Mouse (Mus musculus) forebrain, embryonic 13.5 days (tissue): Measurements from ENCODE around the gene Zfpl1. TPM values are rescaled to one million over a fixed set of nuclear protein-coding genes. Genes with fewer than 3 reads are reported as not detected.

Experiments
- ATAC-seq: fragments of 200-750 bp; cut with Nextera tagmentation; 2 replicates; pipeline ENCODE4 v1.8.0; 2017
- H3K27ac ChIP-seq: fragments of 300-500 bp; sonication (generic); 2 replicates; pipeline ENCODE4 v1.5.1; 2015; ENCODE audit warnings: inconsistent platforms, mild to moderate bottlenecking, moderate library complexity
- H3K27me3 ChIP-seq: fragments of 300-500 bp; sonication (generic); 2 replicates; pipeline ENCODE4 v1.6.1; 2015; ENCODE audit warnings: mild to moderate bottlenecking, inconsistent platforms
- H3K36me3 ChIP-seq: fragments of 300-500 bp; sonication (generic); 2 replicates; pipeline ENCODE4 v1.6.1; 2015; ENCODE audit warnings: mild to moderate bottlenecking, inconsistent platforms; ENCODE audit not compliant: poor library complexity, severe bottlenecking
- H3K4me1 ChIP-seq: fragments of 300-500 bp; sonication (generic); 2 replicates; pipeline ENCODE4 v1.6.1; 2015; ENCODE audit warnings: inconsistent platforms
- H3K4me2 ChIP-seq: fragments of 300-500 bp; sonication (generic); 2 replicates; pipeline ENCODE4 v1.6.1; 2015; ENCODE audit warnings: inconsistent platforms, mild to moderate bottlenecking, moderate library complexity
- H3K4me3 ChIP-seq: fragments of 300-500 bp; sonication (generic); 2 replicates; pipeline ENCODE4 v1.5.1; 2015; ENCODE audit warnings: mild to moderate bottlenecking, inconsistent platforms
- H3K9ac ChIP-seq: fragments of 300-500 bp; sonication (generic); 2 replicates; pipeline ENCODE4 v1.6.1; 2015; ENCODE audit warnings: mild to moderate bottlenecking, inconsistent platforms
- H3K9me3 ChIP-seq: fragments of 300-500 bp; sonication (generic); replicated peaks from 2 replicates; pipeline ENCODE4 v1.6.1; 2016; ENCODE audit warnings: inconsistent platforms
- WGBS: fragments of 180-500 bp; shearing (Covaris S2); methylation state at CpG from one replicate; pipeline ENCODE4 v1.1.7; 2015; 5-methylcytosine and 5-hydroxymethylcytosine counted together
- polyA plus RNA-seq: library from polyadenylated mRNA; unstranded; fragments of >200 nt; fragmentation: Nextera tagmentation; extraction: Ambion mirVana; gene quantifications from 2 replicates; pipeline ENCODE4 v1.2.1, GENCODE M21; 2015

Zfpl1 gene
- polyA plus RNA-seq, 1 experiment from 2014 or later = 71.7 TPM

DNA sequence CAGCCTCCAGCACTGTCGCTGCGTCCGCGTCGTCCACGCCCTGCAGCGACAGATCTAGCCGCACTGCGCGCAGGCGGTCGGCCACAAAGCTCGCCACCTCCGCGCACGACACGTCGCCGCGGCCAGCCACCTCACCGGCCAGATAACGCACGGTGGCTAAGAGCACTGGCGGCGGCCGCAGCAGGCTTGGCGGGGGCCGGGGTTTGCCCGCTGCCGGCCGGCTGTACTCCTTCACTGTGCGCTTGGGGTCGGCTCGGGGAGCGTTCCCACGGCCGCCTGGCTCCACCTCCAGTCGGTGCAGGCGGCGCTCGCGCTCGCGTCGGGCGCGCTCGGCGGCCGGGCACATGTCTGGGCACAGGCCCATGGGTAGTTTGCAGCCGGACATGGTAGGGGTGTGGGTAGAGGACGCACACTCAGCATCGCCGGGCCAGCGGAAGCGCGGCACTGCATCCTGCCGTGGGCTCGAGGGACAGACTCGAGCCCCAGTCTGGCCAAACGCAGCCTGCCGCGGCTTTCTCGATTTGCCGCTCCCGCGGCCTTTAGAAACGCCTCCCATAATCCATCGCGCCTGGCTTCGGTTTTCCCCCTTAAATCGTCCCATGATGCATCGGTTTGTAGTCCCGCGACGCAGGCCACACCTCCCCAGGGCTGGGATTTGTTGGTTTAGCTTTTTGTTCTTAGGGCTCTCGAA lies 33.4 kb upstream of the Zfpl1 start, which contains the start of gene Sac3d1:
Gene Sac3d1 (minus strand): TSS at position 665 of the 691 bp plus-strand sequence.
- Histone ChIP-seq H3K27ac (peak within 1 kb of the TSS; percentile 92), H3K27me3 (no peaks in the 10 kb centered on the region), H3K4me3 (peak within 1 kb of the TSS; percentile 61), H3K36me3 (peaks cover 36% of the 10 kb centered on the region), H3K4me2 (peak within 1 kb of the TSS; percentile 87), H3K4me1 (peaks cover 30% of the 10 kb centered on the region), H3K9ac (peak within 1 kb of the TSS; percentile 90), H3K9me3 (no peaks in the 10 kb centered on the region)
- WGBS = under 1% methylated on average over 61 of the region's 77 CpGs
- ATAC-seq = peak; percentile 93

GRCm38 (mm10) chr19:6117346-6117985 lies 32.7 kb upstream of the Zfpl1 start:
- no peak for ATAC-seq
- H3K9ac ChIP-seq = peak overlapping the region; percentile 90
- no peaks in the 10 kb centered on the region for H3K9me3 ChIP-seq
- H3K4me1 ChIP-seq = peaks cover 30% of the 10 kb centered on the region
- peak overlapping the region; percentile 61 for H3K4me3 ChIP-seq
- WGBS = 4% methylated on average over 32 of the region's 32 CpGs
- H3K36me3 ChIP-seq = peaks cover 43% of the 10 kb centered on the region
- peak overlapping the region; percentile 92 for H3K27ac ChIP-seq
- H3K27me3 ChIP-seq = no peaks in the 10 kb centered on the region
- H3K4me2 ChIP-seq = peak overlapping the region; percentile 87

DNA sequence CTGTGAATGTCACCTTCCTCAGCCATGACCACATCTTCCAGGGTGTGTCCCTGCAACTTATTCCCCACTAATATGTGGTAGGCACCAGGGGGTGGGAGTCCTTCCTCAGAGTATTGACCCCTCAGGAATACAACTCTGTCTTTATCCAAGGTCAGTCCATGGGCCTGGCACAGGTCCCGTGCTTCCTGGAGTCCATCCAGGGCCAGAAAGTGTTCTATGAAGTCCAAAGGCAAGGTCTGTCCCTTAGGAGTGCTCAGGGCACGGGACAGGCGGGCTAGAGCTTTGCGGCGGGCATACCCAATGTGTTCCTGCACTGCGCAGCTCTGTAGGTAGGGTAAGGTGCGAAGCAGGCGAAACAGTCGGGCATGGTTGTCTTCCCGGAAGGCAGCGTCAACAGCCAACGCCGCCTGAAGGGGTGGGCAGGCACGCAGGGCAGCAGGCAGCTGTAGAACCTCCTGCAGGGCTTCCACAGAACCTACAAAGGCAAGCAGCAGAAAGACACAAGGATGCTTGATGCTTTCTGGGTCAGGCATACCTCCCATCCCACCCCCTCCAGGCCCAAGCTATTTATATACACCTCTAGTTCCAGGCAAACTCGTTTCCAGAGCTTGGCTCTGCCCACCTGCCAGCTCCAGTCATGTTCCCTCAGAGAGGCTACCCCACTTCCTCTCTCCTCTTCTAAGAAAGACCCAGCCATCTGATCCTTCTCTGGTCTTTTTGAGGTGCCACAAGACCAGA lies 31.5 kb upstream of the Zfpl1 start:
- H3K9ac ChIP-seq = peak overlapping the region; percentile 90
- H3K4me3 ChIP-seq = peak overlapping the region; percentile 61; the same call in 1 of the 2 replicates

DNA sequence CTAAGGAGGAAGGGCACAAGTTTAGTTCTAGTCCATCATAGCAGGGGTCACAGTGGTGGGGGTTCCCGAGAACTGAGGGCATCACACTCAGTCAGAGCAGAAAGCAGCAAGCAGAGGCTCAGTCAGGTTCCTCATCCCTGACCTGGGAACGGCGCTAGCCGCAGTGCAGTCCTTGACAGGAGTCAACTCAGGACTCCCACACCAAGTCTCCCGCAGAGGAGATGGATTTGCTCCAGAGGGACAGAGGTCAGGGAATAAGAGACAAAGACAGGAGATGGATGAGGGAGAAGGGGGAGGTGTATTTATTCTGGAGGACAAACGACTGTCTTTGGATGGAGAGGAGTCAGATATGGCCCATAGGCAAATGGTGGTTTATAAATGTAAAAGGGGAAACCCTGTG lies 28.4 kb upstream of the Zfpl1 start:
- 84% methylated on average over 6 of the region's 6 CpGs for WGBS
- H3K4me1 ChIP-seq = peaks cover 17% of the 10 kb centered on the region
- peaks cover 39% of the 10 kb centered on the region for H3K36me3 ChIP-seq
- no peak overlapping the region for H3K4me2 ChIP-seq
- no peaks in the 10 kb centered on the region for H3K9me3 ChIP-seq
- no peaks in the 10 kb centered on the region for H3K27me3 ChIP-seq
- no peak overlapping the region for H3K27ac ChIP-seq
- ATAC-seq = no peak
- no peak overlapping the region for H3K4me3 ChIP-seq
- H3K9ac ChIP-seq = no peak overlapping the region

More for the DNA sequence above, 31.5 kb upstream of the Zfpl1 start:
- WGBS = 93% methylated on average over 15 of the region's 15 CpGs
- no peaks in the 10 kb centered on the region for H3K27me3 ChIP-seq
- peaks cover 46% of the 10 kb centered on the region for H3K36me3 ChIP-seq
- H3K27ac ChIP-seq = 0 out of 2 replicates have a peak overlapping the region, but pooled peaks have one; percentile 6
- peak overlapping the region; percentile 87 for H3K4me2 ChIP-seq
- no peaks in the 10 kb centered on the region for H3K9me3 ChIP-seq
- H3K4me1 ChIP-seq = peaks cover 30% of the 10 kb centered on the region
- ATAC-seq = no peak

DNA sequence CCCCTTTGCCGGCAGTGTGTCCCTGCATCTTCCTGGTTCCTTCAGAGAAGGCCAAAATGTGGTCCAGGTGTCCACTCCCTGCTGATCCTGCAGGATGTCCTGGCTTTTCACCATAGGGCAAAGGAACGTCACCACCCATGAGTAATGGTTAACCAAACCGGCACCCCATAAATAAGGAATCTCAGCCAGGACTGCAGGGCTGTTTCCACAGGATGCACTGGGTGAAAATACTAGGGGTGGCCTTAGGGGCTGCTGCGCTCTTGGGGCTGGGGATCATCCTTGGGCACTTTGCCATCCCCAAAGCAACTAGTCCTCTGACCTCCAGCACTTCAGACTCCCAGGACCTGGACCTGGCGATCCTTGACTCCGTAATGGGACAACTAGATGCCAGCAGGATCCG lies 20.8 kb upstream of the Zfpl1 start, which contains the start of gene Naaladl1:
Gene Naaladl1 (plus strand): TSS at position 197 of the 400 bp plus-strand sequence.
- Histone ChIP-seq H3K27ac (no peak within 1 kb of the TSS), H3K4me3 (no peak within 1 kb of the TSS), H3K36me3 (peaks cover 5% of the 10 kb centered on the region; the same call in 1 of the 2 replicates), H3K9me3 (no peaks in the 10 kb centered on the region), H3K4me1 (no peaks in the 10 kb centered on the region), H3K9ac (peak within 1 kb of the TSS; percentile 13; the same call in 1 of the 2 replicates), H3K27me3 (no peaks in the 10 kb centered on the region), H3K4me2 (no peak within 1 kb of the TSS)
- WGBS = 92% methylated on average over 7 of the region's 7 CpGs
- no peak for ATAC-seq

DNA sequence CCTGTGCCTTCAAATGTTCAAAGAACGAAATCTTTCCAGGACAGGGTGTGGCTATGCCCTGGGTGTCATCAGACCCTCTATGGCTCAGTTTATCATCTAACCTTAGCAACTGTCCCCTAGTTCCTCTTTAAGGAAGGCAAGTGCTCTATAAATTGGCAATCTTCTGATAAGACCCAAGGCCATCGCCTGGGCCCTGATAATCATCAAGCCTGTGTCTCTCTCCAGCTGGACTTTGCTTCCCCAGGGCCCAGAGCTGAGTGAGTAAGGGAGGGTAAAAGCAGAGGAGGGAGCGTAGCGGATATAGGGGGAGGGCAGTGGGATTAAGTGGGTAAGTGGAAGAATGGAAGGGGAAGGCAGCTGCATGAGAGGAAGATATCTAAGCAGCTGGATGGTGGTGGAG lies 19.7 kb upstream of the Zfpl1 start:
- Histone ChIP-seq H3K4me3 (no peak overlapping the region), H3K4me1 (no peaks in the 10 kb centered on the region), H3K4me2 (no peak overlapping the region), H3K9me3 (no peaks in the 10 kb centered on the region), H3K9ac (peak overlapping the region; percentile 13; the same call in 1 of the 2 replicates), H3K27me3 (no peaks in the 10 kb centered on the region), H3K36me3 (peaks cover 5% of the 10 kb centered on the region; the same call in 1 of the 2 replicates), H3K27ac (no peak overlapping the region)
- no peak for ATAC-seq
- 86% methylated on average over 4 of the region's 4 CpGs for WGBS

DNA sequence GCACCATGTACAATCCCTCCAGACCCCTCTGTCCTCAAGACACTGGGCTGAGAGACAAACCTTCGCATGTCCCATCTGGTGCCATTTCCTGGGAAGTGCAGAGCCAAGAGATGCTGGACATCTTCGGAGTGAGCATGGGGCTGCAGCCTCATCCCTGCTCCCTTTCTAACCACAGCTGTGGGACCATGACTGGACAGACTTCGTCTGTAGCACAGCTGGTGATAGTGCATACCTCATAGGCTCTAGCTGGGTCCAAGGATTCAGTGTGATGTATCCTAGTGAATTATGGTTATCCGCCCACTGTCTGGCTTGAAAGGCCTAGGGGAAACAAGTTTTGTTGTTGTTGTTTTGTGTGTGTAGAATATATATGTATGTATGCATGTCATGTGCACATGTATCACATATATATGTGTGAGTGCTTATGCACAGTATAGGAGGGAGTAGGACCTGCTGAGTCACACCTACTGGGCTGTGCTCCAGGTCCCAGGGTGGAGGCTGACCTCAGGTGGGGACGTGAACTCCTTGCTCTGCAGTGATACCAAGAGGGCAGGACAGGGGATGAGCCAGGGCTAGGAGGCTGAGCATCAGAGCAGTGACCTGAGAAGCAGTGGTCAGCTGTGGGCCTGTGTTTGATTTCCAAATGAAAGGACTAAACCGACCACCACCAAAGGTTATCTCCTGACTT lies 17.6 kb upstream of the Zfpl1 start:
- Histone ChIP-seq H3K36me3 (peaks cover 12% of the 10 kb centered on the region), H3K9ac (peak overlapping the region; percentile 21; the same call in 1 of the 2 replicates), H3K4me3 (no peak overlapping the region), H3K4me2 (no peak overlapping the region), H3K27me3 (no peaks in the 10 kb centered on the region), H3K27ac (no peak overlapping the region), H3K4me1 (no peaks in the 10 kb centered on the region), H3K9me3 (no peaks in the 10 kb centered on the region)
- WGBS = 85% methylated on average over 6 of the region's 6 CpGs
- ATAC-seq = no peak

DNA sequence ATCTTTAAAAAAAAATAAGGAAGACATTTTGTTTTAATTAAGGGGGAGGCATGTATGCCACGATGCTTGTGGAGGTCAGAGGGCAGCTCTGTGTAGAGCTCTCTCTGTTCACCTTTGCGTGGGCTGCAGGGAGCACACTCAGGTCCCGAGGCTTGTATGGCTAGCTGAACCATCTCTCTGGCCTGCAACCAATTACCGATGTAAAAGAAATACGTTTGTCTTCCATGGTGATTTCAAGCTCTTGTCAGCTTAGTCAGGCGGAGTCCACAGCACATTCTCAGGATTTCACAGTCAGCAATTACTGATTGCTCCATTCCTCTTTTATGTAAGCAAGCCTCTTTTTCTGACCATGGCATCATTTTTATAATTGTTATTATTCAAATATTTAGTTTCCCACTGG lies 16.4 kb upstream of the Zfpl1 start:
- H3K4me1 ChIP-seq = no peaks in the 10 kb centered on the region
- no peak overlapping the region for H3K4me2 ChIP-seq
- no peak for ATAC-seq
- no peak overlapping the region for H3K27ac ChIP-seq
- H3K9me3 ChIP-seq = no peaks in the 10 kb centered on the region
- H3K36me3 ChIP-seq = peaks cover 7% of the 10 kb centered on the region
- no peaks in the 10 kb centered on the region for H3K27me3 ChIP-seq
- H3K4me3 ChIP-seq = no peak overlapping the region
- WGBS = 85% methylated on average over 6 of the region's 6 CpGs
- no peak overlapping the region for H3K9ac ChIP-seq

DNA sequence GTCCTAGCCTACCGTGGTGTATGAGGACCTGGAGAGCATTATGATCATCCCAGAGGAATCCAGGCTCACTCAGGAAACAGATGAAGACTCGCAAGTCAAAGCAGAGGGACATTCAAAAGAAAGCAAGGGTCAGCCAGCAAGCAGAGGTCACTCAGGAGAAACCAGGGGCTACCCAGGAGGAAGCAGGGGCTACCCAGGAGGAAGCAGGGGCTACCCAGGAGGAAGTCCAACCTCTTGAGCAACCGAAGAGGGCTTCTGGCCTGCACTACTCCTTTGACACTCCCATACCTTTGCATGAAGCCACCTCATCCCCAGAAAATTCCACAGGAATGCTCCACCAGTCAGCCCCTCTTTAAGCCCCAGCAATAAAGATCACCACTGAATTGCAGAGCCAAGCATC lies 13.1 kb upstream of the Zfpl1 start:
- Histone ChIP-seq H3K9me3 (no peaks in the 10 kb centered on the region), H3K4me3 (no peak overlapping the region), H3K4me2 (no peak overlapping the region), H3K9ac (no peak overlapping the region), H3K27me3 (no peaks in the 10 kb centered on the region), H3K4me1 (no peaks in the 10 kb centered on the region), H3K27ac (no peak overlapping the region), H3K36me3 (peaks cover 32% of the 10 kb centered on the region)
- no peak for ATAC-seq
- WGBS = 94% methylated on average over 3 of the region's 3 CpGs

DNA sequence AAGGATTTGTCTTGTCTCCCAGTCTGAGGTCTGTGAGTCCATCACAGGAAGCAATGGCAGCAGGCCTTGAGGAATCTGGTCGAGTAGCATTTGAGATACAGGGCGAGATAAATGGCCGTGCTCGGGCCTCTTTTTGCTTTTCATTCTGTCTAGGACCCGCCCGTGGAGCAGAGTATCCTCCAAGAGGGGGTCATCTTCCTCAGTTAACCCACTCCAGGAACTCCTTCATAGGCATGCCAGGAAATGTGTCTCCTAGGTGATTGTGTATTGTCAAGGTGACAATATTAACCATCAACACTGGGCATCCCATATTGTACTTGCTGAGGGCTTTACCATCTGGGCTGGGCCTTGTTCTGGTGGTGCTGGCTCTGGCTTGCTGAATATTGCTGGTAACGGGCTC lies 9.4 kb upstream of the Zfpl1 start, which contains the start of gene AC131692.1:
Gene AC131692.1 (plus strand): TSS at position 301 of the 400 bp plus-strand sequence.
- Histone ChIP-seq H3K4me2 (no peak within 1 kb of the TSS), H3K36me3 (peaks cover 64% of the 10 kb centered on the region), H3K27ac (no peak within 1 kb of the TSS), H3K4me3 (no peak within 1 kb of the TSS), H3K9ac (no peak within 1 kb of the TSS), H3K4me1 (no peaks in the 10 kb centered on the region), H3K9me3 (no peaks in the 10 kb centered on the region), H3K27me3 (no peaks in the 10 kb centered on the region)
- no peak for ATAC-seq
- 93% methylated on average over 7 of the region's 7 CpGs for whole genome bisulfite sequencing

- Histone ChIP-seq H3K36me3 (peaks cover 54% of the 10 kb centered on the region), H3K4me3 (no peak overlapping the region), H3K9me3 (no peaks in the 10 kb centered on the region), H3K27me3 (no peaks in the 10 kb centered on the region), H3K27ac (no peak overlapping the region), H3K9ac (no peak overlapping the region), H3K4me2 (no peak overlapping the region), H3K4me1 (peaks cover 21% of the 10 kb centered on the region)
- whole genome bisulfite sequencing = 95% methylated on average over 13 of the region's 13 CpGs
- ATAC-seq = no peak
These were observed 4.1 kb upstream of the Zfpl1 start for GRCm38 (mm10) chr19:6088841-6089240.
